Mouse (Mus musculus): Measurements from ENCODE around the gene Gnas. TPM values are rescaled to one million over a fixed set of nuclear protein-coding genes. Genes with fewer than 3 reads are reported as not detected.

The Gnas gene
- polyA plus RNA-seq, 1 experiment from 2014 or later = 1,578 TPM

- Histone ChIP-seq H3K27ac (replicated peaks in 1 of 2; ENCODE audit: control insufficient read depth in 1 of 2, insufficient read depth in 1 of 2, low read depth in 2 of 2, low read length in 2 of 2) (no peak overlapping the region), H3K9ac (ENCODE audit: low read length) (peak overlapping the region; percentile 34; the same call in 1 of the 2 replicates), H3K36me3 (ENCODE audit: control insufficient read depth, insufficient read depth, low read length) (no peaks in the 10 kb centered on the region), H3K4me2 (ENCODE audit: low read length) (peak overlapping the region; percentile 74), H3K27me3 (ENCODE audit: control insufficient read depth, insufficient read depth, low read length) (peaks cover 34% of the 10 kb centered on the region), H3K4me3 (ENCODE audit: control insufficient read depth in 1 of 2, insufficient read depth in 1 of 2, low read depth in 1 of 2, low read length in 2 of 2) (peak overlapping the region; percentile 37 to 43), H3K4me1 (ENCODE audit: control insufficient read depth in 2 of 2, insufficient read depth in 2 of 2, low read length in 2 of 2) (peaks cover 5 to 9% of the 10 kb centered on the region in 2 experiments; a peak in 3 of 4 replicates), H3K9me3 (ENCODE audit: control insufficient read depth, low read length) (peaks cover 59% of the 10 kb centered on the region)
- WGBS = 47% methylated on average over 34 of the region's 34 CpGs
- ATAC-seq (ENCODE audit: insufficient number of reproducible peaks, insufficient read depth, low FRiP score, low read depth) = no peak
Observed at GRCm38 (mm10) chr2:174299771-174300160, 15.6 kb downstream of the Gnas start.

- 48% methylated on average over 26 of the region's 27 CpGs for WGBS
- Histone ChIP-seq H3K27me3 (ENCODE audit: control insufficient read depth, insufficient read depth, low read length) (peaks cover 34% of the 10 kb centered on the region), H3K9ac (ENCODE audit: low read length) (peak overlapping the region; percentile 34), H3K4me1 (ENCODE audit: control insufficient read depth in 2 of 2, insufficient read depth in 2 of 2, low read length in 2 of 2) (peaks cover 5 to 9% of the 10 kb centered on the region in 2 experiments; a peak in 3 of 4 replicates), H3K4me2 (ENCODE audit: low read length) (peak overlapping the region; percentile 74), H3K9me3 (ENCODE audit: control insufficient read depth, low read length) (peaks cover 55% of the 10 kb centered on the region), H3K36me3 (ENCODE audit: control insufficient read depth, insufficient read depth, low read length) (no peaks in the 10 kb centered on the region), H3K4me3 (ENCODE audit: control insufficient read depth in 1 of 2, insufficient read depth in 1 of 2, low read depth in 1 of 2, low read length in 2 of 2) (peak overlapping the region; percentile 37 to 43), H3K27ac (replicated peaks in 1 of 2; ENCODE audit: control insufficient read depth in 1 of 2, insufficient read depth in 1 of 2, low read depth in 2 of 2, low read length in 2 of 2) (no peak overlapping the region)
- ATAC-seq (ENCODE audit: insufficient number of reproducible peaks, insufficient read depth, low FRiP score, low read depth) = no peak
Observed at GRCm38 (mm10) chr2:174300186-174300585, 16.1 kb downstream of the Gnas start.

- Histone ChIP-seq H3K4me2 (ENCODE audit: low read length) (peak overlapping the region; percentile 74), H3K27me3 (ENCODE audit: control insufficient read depth, insufficient read depth, low read length) (peaks cover 34% of the 10 kb centered on the region), H3K4me1 (ENCODE audit: control insufficient read depth in 2 of 2, insufficient read depth in 2 of 2, low read length in 2 of 2) (peaks cover 5 to 9% of the 10 kb centered on the region in 2 experiments; a peak in 3 of 4 replicates), H3K4me3 (ENCODE audit: control insufficient read depth in 1 of 2, insufficient read depth in 1 of 2, low read depth in 1 of 2, low read length in 2 of 2) (peak overlapping the region; percentile 37 to 43), H3K9me3 (ENCODE audit: control insufficient read depth, low read length) (peaks cover 51% of the 10 kb centered on the region), H3K27ac (replicated peaks in 1 of 2; ENCODE audit: control insufficient read depth in 1 of 2, insufficient read depth in 1 of 2, low read depth in 2 of 2, low read length in 2 of 2) (no peak overlapping the region), H3K36me3 (ENCODE audit: control insufficient read depth, insufficient read depth, low read length) (no peaks in the 10 kb centered on the region), H3K9ac (ENCODE audit: low read length) (peak overlapping the region; percentile 34)
- 48% methylated on average over 22 of the region's 22 CpGs for WGBS
- ATAC-seq (ENCODE audit: insufficient number of reproducible peaks, insufficient read depth, low FRiP score, low read depth) = no peak
Observed at GRCm38 (mm10) chr2:174300666-174301065, 16.5 kb downstream of the Gnas start.

GRCm38 (mm10) chr2:174302526-174302925, 18.4 kb downstream of the Gnas start:
- no peak overlapping the region for H3K4me3 ChIP-seq (ENCODE audit: control insufficient read depth in 1 of 2, insufficient read depth in 1 of 2, low read depth in 1 of 2, low read length in 2 of 2)
- no peak for ATAC-seq (ENCODE audit: insufficient number of reproducible peaks, insufficient read depth, low FRiP score, low read depth)
- no peak overlapping the region for H3K4me2 ChIP-seq (ENCODE audit: low read length)
- H3K27me3 ChIP-seq (ENCODE audit: control insufficient read depth, insufficient read depth, low read length) = peaks cover 32% of the 10 kb centered on the region
- peaks cover 35% of the 10 kb centered on the region for H3K9me3 ChIP-seq (ENCODE audit: control insufficient read depth, low read length)
- H3K27ac ChIP-seq (replicated peaks in 1 of 2; ENCODE audit: control insufficient read depth in 1 of 2, insufficient read depth in 1 of 2, low read depth in 2 of 2, low read length in 2 of 2) = no peak overlapping the region
- no peaks in the 10 kb centered on the region for H3K36me3 ChIP-seq (ENCODE audit: control insufficient read depth, insufficient read depth, low read length)
- H3K9ac ChIP-seq (ENCODE audit: low read length) = no peak overlapping the region
- 55% methylated on average over 6 of the region's 6 CpGs for WGBS
- H3K4me1 ChIP-seq (ENCODE audit: control insufficient read depth in 2 of 2, insufficient read depth in 2 of 2, low read length in 2 of 2) = peaks cover 4 to 5% of the 10 kb centered on the region in 2 experiments; a peak in 2 of 4 replicates

GRCm38 (mm10) chr2:174305646-174306045, 21.5 kb downstream of the Gnas start:
- H3K4me2 ChIP-seq (ENCODE audit: low read length) = no peak overlapping the region
- ATAC-seq (ENCODE audit: insufficient number of reproducible peaks, insufficient read depth, low FRiP score, low read depth) = no peak
- H3K36me3 ChIP-seq (ENCODE audit: control insufficient read depth, insufficient read depth, low read length) = no peaks in the 10 kb centered on the region
- H3K9me3 ChIP-seq (ENCODE audit: control insufficient read depth, low read length) = peaks cover 4% of the 10 kb centered on the region
- H3K4me3 ChIP-seq (ENCODE audit: control insufficient read depth in 1 of 2, insufficient read depth in 1 of 2, low read depth in 1 of 2, low read length in 2 of 2) = no peak overlapping the region
- H3K27me3 ChIP-seq (ENCODE audit: control insufficient read depth, insufficient read depth, low read length) = peaks cover 5% of the 10 kb centered on the region; the same call in 1 of the 2 replicates
- H3K9ac ChIP-seq (ENCODE audit: low read length) = no peak overlapping the region
- no peak overlapping the region for H3K27ac ChIP-seq (replicated peaks in 1 of 2; ENCODE audit: control insufficient read depth in 1 of 2, insufficient read depth in 1 of 2, low read depth in 2 of 2, low read length in 2 of 2)
- no peaks in the 10 kb centered on the region for H3K4me1 ChIP-seq (ENCODE audit: control insufficient read depth in 2 of 2, insufficient read depth in 2 of 2, low read length in 2 of 2)
- WGBS = 47% methylated on average over 5 of the region's 5 CpGs

- 0 out of 4 replicates have a peak, but pooled peaks cover 0 to 3% of the 10 kb centered on the region in 2 experiments for H3K4me1 ChIP-seq (ENCODE audit: control insufficient read depth in 2 of 2, insufficient read depth in 2 of 2, low read length in 2 of 2)
- no peak overlapping the region for H3K9ac ChIP-seq (ENCODE audit: low read length)
- no peaks in the 10 kb centered on the region for H3K9me3 ChIP-seq (ENCODE audit: control insufficient read depth, low read length)
- H3K36me3 ChIP-seq (ENCODE audit: control insufficient read depth, insufficient read depth, low read length) = no peaks in the 10 kb centered on the region
- WGBS = 49% methylated on average over 3 of the region's 3 CpGs
- no peak overlapping the region for H3K4me3 ChIP-seq (ENCODE audit: control insufficient read depth in 1 of 2, insufficient read depth in 1 of 2, low read depth in 1 of 2, low read length in 2 of 2)
- H3K4me2 ChIP-seq (ENCODE audit: low read length) = no peak overlapping the region
- H3K27me3 ChIP-seq (ENCODE audit: control insufficient read depth, insufficient read depth, low read length) = no peaks in the 10 kb centered on the region
- no peak overlapping the region for H3K27ac ChIP-seq (replicated peaks in 1 of 2; ENCODE audit: control insufficient read depth in 1 of 2, insufficient read depth in 1 of 2, low read depth in 2 of 2, low read length in 2 of 2)
- no peak for ATAC-seq (ENCODE audit: insufficient number of reproducible peaks, insufficient read depth, low FRiP score, low read depth)
Observed at GRCm38 (mm10) chr2:174307903-174308302, 23.8 kb downstream of the Gnas start.

- Histone ChIP-seq H3K9ac (ENCODE audit: low read length) (no peak overlapping the region), H3K36me3 (ENCODE audit: control insufficient read depth, insufficient read depth, low read length) (no peaks in the 10 kb centered on the region), H3K4me3 (ENCODE audit: control insufficient read depth in 1 of 2, insufficient read depth in 1 of 2, low read depth in 1 of 2, low read length in 2 of 2) (no peak overlapping the region), H3K4me1 (ENCODE audit: control insufficient read depth in 2 of 2, insufficient read depth in 2 of 2, low read length in 2 of 2) (0 out of 4 replicates have a peak, but pooled peaks cover 0 to 3% of the 10 kb centered on the region in 2 experiments), H3K4me2 (ENCODE audit: low read length) (no peak overlapping the region), H3K27me3 (ENCODE audit: control insufficient read depth, insufficient read depth, low read length) (no peaks in the 10 kb centered on the region), H3K9me3 (ENCODE audit: control insufficient read depth, low read length) (no peaks in the 10 kb centered on the region), H3K27ac (replicated peaks in 1 of 2; ENCODE audit: control insufficient read depth in 1 of 2, insufficient read depth in 1 of 2, low read depth in 2 of 2, low read length in 2 of 2) (no peak overlapping the region)
- 14% methylated on average over 7 of the region's 7 CpGs for WGBS
- no peak for ATAC-seq (ENCODE audit: insufficient number of reproducible peaks, insufficient read depth, low FRiP score, low read depth)
Observed at GRCm38 (mm10) chr2:174310913-174311514, 26.9 kb downstream of the Gnas start.

Measured in heart, embryonic 14.5 days (tissue).